Mouse (Mus musculus) effector memory CD4-positive, alpha-beta T cell, adult 5 months (primary cell): ENCODE data around the gene Sdccag8. TPM values are rescaled to one million over a fixed set of nuclear protein-coding genes. Genes with fewer than 3 reads are reported as not detected.

Experiments used
- polyA plus RNA-seq: library from polyadenylated mRNA; unstranded; fragments of 100-300 nt; shearing (Covaris generic); gene quantifications from one replicate; pipeline ENCODE4 v1.2.1, GENCODE M21; 2017

Gene Sdccag8
- polyA plus RNA-seq = 21.6 TPM

GRCm38 (mm10) chr1:176814591-176815062 is at the start of gene Sdccag8:
Sdccag8 (plus strand) TSS chr1:176814660.

GRCm38 (mm10) chr1:176814036-176814420 is 432 bp upstream of the Sdccag8 start, which contains the start of gene Cep170:
Cep170 (minus strand) TSS chr1:176814067.

Other genes starting within 250 kb of the Sdccag8 start
- 21.2 TPM for gene Cep170, start 593 bp upstream of the Sdccag8 start, polyA plus RNA-seq